Mouse (Mus musculus) liver, embryonic 12.5 days (tissue): Measurements from ENCODE around the gene Spaca6. TPM values are rescaled to one million over a fixed set of nuclear protein-coding genes. Genes with fewer than 3 reads are reported as not detected.
A peak's percentile ranks its signal among the peaks of the same experiment; 100 is the strongest.

Experiments
- ATAC-seq: fragments of 200-750 bp; cut with Nextera tagmentation; 2 replicates; pipeline ENCODE4 v1.8.0; 2017; ENCODE audit warnings: moderate number of reproducible peaks, mild to moderate bottlenecking, moderate library complexity
- H3K27ac ChIP-seq: fragments of 300-500 bp; sonication (generic); 2 replicates; pipeline ENCODE4 v1.5.1; 2016; ENCODE audit warnings: mild to moderate bottlenecking
- H3K27me3 ChIP-seq: fragments of 300-500 bp; sonication (generic); replicated peaks from 2 replicates; pipeline ENCODE4 v1.6.1; 2016; ENCODE audit warnings: mild to moderate bottlenecking, moderate library complexity
- H3K36me3 ChIP-seq: fragments of 300-500 bp; sonication (generic); 2 replicates; pipeline ENCODE4 v1.6.1; 2016; ENCODE audit warnings: mild to moderate bottlenecking, moderate library complexity
- H3K4me1 ChIP-seq: fragments of 300-500 bp; sonication (generic); 2 replicates; pipeline ENCODE4 v1.6.1; 2016
- H3K4me2 ChIP-seq: fragments of 300-500 bp; sonication (generic); 2 replicates; pipeline ENCODE4 v1.6.1; 2016; ENCODE audit warnings: mild to moderate bottlenecking, moderate library complexity
- H3K4me3 ChIP-seq: fragments of 300-500 bp; sonication (generic); 2 replicates; pipeline ENCODE4 v1.5.1; 2016; ENCODE audit warnings: mild to moderate bottlenecking, moderate library complexity
- H3K9ac ChIP-seq: fragments of 300-500 bp; sonication (generic); 2 replicates; pipeline ENCODE4 v1.6.1; 2016; ENCODE audit warnings: mild to moderate bottlenecking, moderate library complexity
- H3K9me3 ChIP-seq: fragments of 300-500 bp; sonication (generic); replicated peaks from 2 replicates; pipeline ENCODE4 v1.6.1; 2016; ENCODE audit warnings: mild to moderate bottlenecking, moderate library complexity
- WGBS: fragments of 180-500 bp; shearing (Covaris S2); methylation state at CpG from one replicate; pipeline ENCODE4 v1.1.7; 2016; ENCODE audit not compliant: insufficient replicate concordance; 5-methylcytosine and 5-hydroxymethylcytosine counted together
- polyA plus RNA-seq: library from polyadenylated mRNA; unstranded; fragments of >200 nt; fragmentation: Nextera tagmentation; extraction: Ambion mirVana; gene quantifications from 2 replicates; pipeline ENCODE4 v1.2.1, GENCODE M21; 2016

Spaca6 gene
- 5.6 and 6.4 TPM in 2 replicates for polyA plus RNA-seq

GRCm38 (mm10) chr17:17826751-17827657, at the start of gene Spaca6:
TSS of gene Spaca6 (plus strand) at chr17:17827158.
- peaks cover 5% of the 10 kb centered on the region; the same call in 1 of the 2 replicates for H3K36me3 ChIP-seq
- ATAC-seq, result peak; percentile 71
- H3K4me3 ChIP-seq, result peak within 1 kb of the TSS; percentile 58
- H3K9me3 ChIP-seq, result no peaks in the 10 kb centered on the region
- H3K4me2 ChIP-seq, result peak within 1 kb of the TSS; percentile 76
- 1% methylated on average over 38 of the region's 42 CpGs for WGBS
- peaks cover 6% of the 10 kb centered on the region; the same call in 1 of the 2 replicates for H3K4me1 ChIP-seq
- peak within 1 kb of the TSS; percentile 63 for H3K9ac ChIP-seq
- peak within 1 kb of the TSS; percentile 75 for H3K27ac ChIP-seq
- H3K27me3 ChIP-seq, result peaks cover 48% of the 10 kb centered on the region

- no peak for ATAC-seq
- 52% methylated on average over 3 of the region's 3 CpGs for WGBS
- H3K4me1 ChIP-seq, result no peaks in the 10 kb centered on the region
Observed at GRCm38 (mm10) chr17:17790866-17791630, 35.9 kb upstream of the Spaca6 start.

GRCm38 (mm10) chr17:17792578-17792977, 34.4 kb upstream of the Spaca6 start:
- Histone ChIP-seq H3K4me2 (no peak overlapping the region), H3K27me3 (no peaks in the 10 kb centered on the region), H3K4me1 (no peaks in the 10 kb centered on the region), H3K36me3 (no peaks in the 10 kb centered on the region), H3K27ac (no peak overlapping the region), H3K9me3 (no peaks in the 10 kb centered on the region), H3K9ac (no peak overlapping the region), H3K4me3 (no peak overlapping the region)
- WGBS, result 41% methylated on average over 1 of the region's 1 CpGs
- no peak for ATAC-seq

More at GRCm38 (mm10) chr17:17790866-17791630, 35.9 kb upstream of the Spaca6 start:
- Histone ChIP-seq H3K9me3 (no peaks in the 10 kb centered on the region), H3K4me2 (no peak overlapping the region), H3K27me3 (no peaks in the 10 kb centered on the region), H3K4me3 (no peak overlapping the region), H3K9ac (no peak overlapping the region), H3K36me3 (no peaks in the 10 kb centered on the region), H3K27ac (no peak overlapping the region)

- no peak overlapping the region for H3K9ac ChIP-seq
- H3K9me3 ChIP-seq, result no peaks in the 10 kb centered on the region
- no peaks in the 10 kb centered on the region for H3K27me3 ChIP-seq
- no peak overlapping the region for H3K4me2 ChIP-seq
- no peaks in the 10 kb centered on the region for H3K36me3 ChIP-seq
- H3K4me3 ChIP-seq, result no peak overlapping the region
- no peaks in the 10 kb centered on the region for H3K4me1 ChIP-seq
- WGBS, result 43% methylated on average over 2 of the region's 2 CpGs
- no peak for ATAC-seq
- no peak overlapping the region for H3K27ac ChIP-seq
Observed at GRCm38 (mm10) chr17:17795527-17795926, 31.4 kb upstream of the Spaca6 start.

GRCm38 (mm10) chr17:17823612-17824336, 3.2 kb upstream of the Spaca6 start:
- H3K27ac ChIP-seq, result no peak overlapping the region
- ATAC-seq, result no peak
- WGBS, result 61% methylated on average over 6 of the region's 6 CpGs

GRCm38 (mm10) chr17:17825921-17826591, 902 bp upstream of the Spaca6 start:
- Histone ChIP-seq H3K9ac (peak overlapping the region; percentile 63), H3K4me3 (peak overlapping the region; percentile 58), H3K4me1 (peaks cover 6% of the 10 kb centered on the region; the same call in 1 of the 2 replicates), H3K9me3 (no peaks in the 10 kb centered on the region), H3K27me3 (peaks cover 48% of the 10 kb centered on the region), H3K27ac (peak overlapping the region; percentile 75), H3K36me3 (peaks cover under 1% of the 10 kb centered on the region; the same call in 1 of the 2 replicates), H3K4me2 (peak overlapping the region; percentile 76)
- peak; percentile 26 for ATAC-seq
- WGBS, result 2% methylated on average over 19 of the region's 22 CpGs

More at GRCm38 (mm10) chr17:17823612-17824336, 3.2 kb upstream of the Spaca6 start:
- H3K27me3 ChIP-seq, result peaks cover 33% of the 10 kb centered on the region
- H3K4me2 ChIP-seq, result no peak overlapping the region
- 0 out of 2 replicates have a peak, but pooled peaks cover 6% of the 10 kb centered on the region for H3K4me1 ChIP-seq
- no peak overlapping the region for H3K9ac ChIP-seq
- H3K36me3 ChIP-seq, result no peaks in the 10 kb centered on the region
- no peaks in the 10 kb centered on the region for H3K9me3 ChIP-seq
- H3K4me3 ChIP-seq, result no peak overlapping the region

- Histone ChIP-seq H3K36me3 (peaks cover 5% of the 10 kb centered on the region; the same call in 1 of the 2 replicates), H3K4me3 (peak overlapping the region; percentile 58), H3K4me1 (peaks cover 6% of the 10 kb centered on the region; the same call in 1 of the 2 replicates), H3K9me3 (no peaks in the 10 kb centered on the region), H3K27me3 (peaks cover 48% of the 10 kb centered on the region), H3K9ac (peak overlapping the region; percentile 63), H3K27ac (peak overlapping the region; percentile 75), H3K4me2 (peak overlapping the region; percentile 76)
- peak; percentile 62 for ATAC-seq
- WGBS, result under 1% methylated on average over 9 of the region's 13 CpGs
Observed at GRCm38 (mm10) chr17:17827658-17828190, 766 bp downstream of the Spaca6 start.

GRCm38 (mm10) chr17:17828191-17828981, 1.4 kb downstream of the Spaca6 start:
- Histone ChIP-seq H3K9me3 (no peaks in the 10 kb centered on the region), H3K4me2 (peak overlapping the region; percentile 76), H3K4me3 (peak overlapping the region; percentile 58), H3K4me1 (peaks cover 6% of the 10 kb centered on the region; the same call in 1 of the 2 replicates), H3K27ac (peak overlapping the region; percentile 75), H3K27me3 (peaks cover 48% of the 10 kb centered on the region), H3K36me3 (peaks cover 5% of the 10 kb centered on the region; the same call in 1 of the 2 replicates), H3K9ac (peak overlapping the region; percentile 46; the same call in 1 of the 2 replicates)
- 0 out of 2 replicates have a peak, but pooled peaks have one; percentile 5 for ATAC-seq
- 6% methylated on average over 9 of the region's 15 CpGs for WGBS

GRCm38 (mm10) chr17:17829052-17829785, 2.3 kb downstream of the Spaca6 start:
- 17% methylated on average over 6 of the region's 6 CpGs for WGBS

More at GRCm38 (mm10) chr17:17829052-17829785, 2.3 kb downstream of the Spaca6 start:
- Histone ChIP-seq H3K4me2 (peak overlapping the region; percentile 76), H3K9ac (0 out of 2 replicates have a peak overlapping the region, but pooled peaks have one; percentile 46), H3K36me3 (peaks cover 5% of the 10 kb centered on the region; the same call in 1 of the 2 replicates), H3K9me3 (no peaks in the 10 kb centered on the region), H3K4me3 (peak overlapping the region; percentile 58), H3K27me3 (peaks cover 48% of the 10 kb centered on the region), H3K4me1 (peaks cover 6% of the 10 kb centered on the region; the same call in 1 of the 2 replicates), H3K27ac (no peak overlapping the region)
- ATAC-seq, result no peak
